Mouse (Mus musculus): Measurements from ENCODE around the gene Chchd5.

The Chchd5 gene

DNA sequence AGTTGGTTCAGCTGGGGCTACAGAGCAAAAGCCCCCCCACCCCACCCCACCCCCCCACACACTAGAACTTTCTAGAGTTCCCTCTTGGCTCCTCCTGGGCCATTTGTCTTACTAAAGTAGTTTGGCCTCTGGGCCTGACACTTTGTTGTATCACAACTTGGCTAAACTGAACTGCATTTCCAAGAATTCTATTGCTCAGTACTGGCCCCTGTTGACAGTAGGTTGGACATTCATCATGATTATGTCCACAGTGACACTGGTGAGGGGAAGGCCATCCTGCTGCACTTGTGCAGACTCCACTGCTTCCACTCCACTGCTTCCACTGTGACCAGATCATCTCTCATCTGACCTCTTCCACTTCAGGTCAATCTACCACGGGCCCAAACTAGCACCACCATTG, 23.3 kb downstream of the Chchd5 start:
- no peak for DNase-seq

DNA sequence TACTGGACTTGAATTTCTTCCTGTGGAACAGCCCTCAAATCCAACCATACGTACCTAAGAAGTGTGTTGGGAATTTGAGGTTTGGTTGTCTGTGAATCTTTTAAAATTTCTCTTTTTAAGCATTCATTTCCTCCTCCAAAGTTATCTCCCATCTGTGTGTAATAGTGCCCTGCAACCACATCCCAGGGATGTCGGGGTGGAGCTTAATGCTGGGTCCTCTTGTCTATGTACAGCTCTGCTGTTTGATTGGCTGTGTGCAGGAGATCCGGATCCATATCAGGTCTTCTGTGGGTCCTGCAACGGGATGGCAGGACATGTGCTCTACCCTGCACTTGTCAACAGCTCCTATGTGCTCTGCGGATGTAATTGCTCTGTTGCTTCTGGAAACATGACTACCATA, 35.3 kb downstream of the Chchd5 start:
- no peak for DNase-seq

DNA sequence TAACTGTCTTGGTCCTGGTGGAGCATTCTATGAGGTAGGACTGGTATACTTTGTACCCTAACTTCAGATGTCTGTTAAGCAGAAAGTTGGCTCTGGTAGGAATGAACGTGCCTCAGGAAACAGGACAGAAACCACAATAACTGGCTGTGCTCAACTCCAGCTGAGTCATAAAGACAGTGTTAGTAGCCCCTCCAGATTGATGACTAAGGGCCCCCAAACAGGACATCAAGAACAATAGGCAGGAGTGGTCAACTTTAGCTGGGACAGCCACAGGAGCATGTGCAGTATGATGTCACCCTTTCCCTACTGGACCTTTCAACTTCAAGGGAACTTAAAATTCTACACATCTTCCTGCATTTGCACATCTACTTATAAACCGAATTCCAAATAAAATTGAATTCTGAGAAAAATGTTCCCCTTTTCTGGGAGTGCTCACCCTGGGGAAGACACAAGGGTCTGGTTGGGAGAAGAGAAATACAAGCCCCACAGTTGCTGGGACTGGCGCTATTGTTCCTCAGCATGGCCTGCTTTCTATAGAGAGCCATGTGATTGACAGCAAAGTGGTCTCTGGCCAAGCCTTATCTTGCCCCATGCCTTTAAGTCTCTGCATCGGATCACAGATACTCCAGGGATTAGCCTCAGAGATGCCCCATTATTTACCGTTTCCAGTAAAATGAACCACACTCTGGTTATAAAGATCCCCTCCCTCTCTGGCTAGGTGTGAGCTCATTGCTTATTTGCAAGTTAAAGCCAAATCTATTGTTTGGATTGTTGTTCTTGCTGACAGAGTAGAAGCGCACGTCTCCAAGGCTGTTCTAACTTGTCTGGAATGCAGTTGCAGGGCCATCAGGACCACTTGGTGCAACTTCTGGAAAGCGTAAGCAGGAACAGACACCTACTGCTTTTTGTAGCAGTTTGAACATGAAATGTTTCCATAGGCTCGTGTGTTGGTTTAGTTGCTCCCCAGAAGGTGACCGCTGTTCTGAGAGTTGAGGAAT, 37.3 kb downstream of the Chchd5 start:
- no peak for DNase-seq

DNA sequence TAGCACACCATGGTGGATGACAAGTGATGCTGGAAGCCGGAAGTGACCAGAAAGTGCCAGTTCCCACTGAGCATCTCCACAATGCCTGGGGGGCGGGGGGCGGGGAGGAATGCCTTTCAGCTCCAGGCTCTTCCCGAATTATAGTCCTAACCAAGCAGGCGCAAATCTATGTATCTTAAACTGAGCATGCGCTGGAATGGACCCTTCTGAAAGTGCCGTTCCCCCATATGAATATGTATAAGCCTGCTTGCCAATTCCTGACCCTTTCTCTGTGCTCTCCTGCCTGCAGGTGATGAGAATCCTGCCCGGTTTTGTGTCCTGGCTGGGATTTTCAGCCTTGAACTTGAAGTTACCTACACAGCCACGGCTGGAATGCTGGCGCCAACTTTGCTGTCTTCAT, 43.9 kb downstream of the Chchd5 start:
- DNase-seq = no peak

DNA sequence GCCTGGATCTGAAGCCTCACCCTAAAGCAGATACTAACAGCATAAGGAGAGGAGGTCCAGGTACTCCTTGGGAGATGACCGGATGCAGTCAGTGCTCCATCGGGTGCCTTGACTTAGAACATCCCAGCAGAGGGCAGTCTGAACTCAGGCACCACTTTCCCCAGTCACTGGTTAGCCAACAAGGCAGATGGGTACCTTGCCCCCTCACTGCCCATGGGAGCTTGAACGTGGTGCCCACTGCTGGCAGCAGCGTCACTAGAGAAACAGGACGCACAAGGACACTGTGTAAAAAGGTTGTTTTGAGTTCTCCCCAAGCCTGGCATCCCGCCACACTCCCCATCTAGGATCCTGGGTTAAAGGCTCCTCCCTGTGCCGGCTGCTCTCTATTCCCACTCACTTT, 45.0 kb downstream of the Chchd5 start:
- peak; percentile 78 for DNase-seq

DNA sequence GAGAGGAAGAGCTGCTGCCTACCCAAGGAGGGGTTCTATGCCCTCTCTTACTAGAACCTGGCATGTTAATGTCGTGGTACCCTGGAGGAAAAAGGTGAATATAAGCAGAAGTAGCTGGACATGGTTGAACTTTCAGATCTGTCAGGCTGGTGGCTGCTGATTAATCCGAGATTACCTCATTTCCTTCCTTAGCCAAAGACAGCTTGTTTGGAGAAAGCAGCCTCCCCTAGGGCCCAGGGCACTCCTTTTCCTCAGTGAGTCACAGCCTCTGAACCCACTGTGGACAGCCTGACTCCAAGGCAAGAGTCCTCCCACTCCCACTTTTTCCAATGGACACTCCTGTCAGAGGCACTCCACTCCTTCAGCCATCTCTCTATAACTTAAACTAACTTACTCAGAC, 46.1 kb downstream of the Chchd5 start:
- DNase-seq = no peak

DNA sequence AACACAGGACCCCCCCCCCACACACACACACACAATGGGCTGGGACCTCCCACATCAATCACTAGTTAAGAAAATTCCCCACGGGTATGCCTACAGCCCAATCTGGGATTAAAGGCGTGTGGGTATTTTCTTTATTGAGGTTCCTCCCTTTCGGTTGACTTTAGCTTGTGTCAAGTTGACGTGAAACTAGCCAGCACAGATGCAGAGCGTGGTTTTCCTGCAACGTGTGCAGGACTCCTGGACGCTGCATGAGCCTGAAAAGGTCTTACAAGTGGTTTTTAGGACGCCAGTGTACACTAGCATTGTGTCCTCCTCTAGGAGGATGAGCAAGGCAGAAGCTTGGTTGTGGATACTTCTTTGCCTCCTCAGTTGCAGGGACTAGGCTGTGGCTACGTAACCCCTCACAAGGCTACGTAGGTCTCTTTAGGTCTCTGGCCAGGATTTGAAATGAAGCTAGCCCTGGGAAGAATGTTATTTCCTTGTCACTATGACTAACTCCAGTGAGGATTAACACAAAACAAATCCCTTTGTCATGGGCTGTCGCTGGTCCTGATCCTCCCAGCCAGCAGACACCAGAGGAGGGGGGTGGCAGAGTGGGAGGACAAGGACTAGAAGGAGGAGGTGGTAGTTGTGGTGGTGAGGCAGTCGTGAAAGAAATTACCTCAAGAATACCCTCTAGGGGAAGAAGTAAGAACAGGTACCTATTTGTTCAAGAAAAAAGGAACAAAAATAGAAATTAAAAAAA, 47.3 kb downstream of the Chchd5 start:
- DNase-seq = peak; percentile 68

DNA sequence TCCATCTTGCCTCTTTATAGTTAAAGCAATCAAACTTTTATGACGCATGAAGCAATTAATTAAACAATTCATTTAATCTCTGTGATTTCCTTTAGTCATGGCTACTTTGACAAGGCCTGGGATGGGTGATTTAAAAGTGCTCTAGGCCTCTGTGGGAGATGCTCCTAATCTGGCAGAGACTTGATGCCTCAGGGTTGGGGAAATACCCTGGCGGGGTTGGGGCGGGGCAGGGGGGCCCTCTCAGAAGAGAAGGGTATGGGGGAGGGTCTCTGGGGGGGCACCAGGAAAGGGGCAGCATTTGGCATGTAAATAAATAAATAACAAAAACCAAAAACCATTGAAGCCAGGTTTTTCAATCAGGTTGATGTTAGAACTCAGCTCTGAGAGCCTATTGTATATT, 48.2 kb downstream of the Chchd5 start:
- no peak for DNase-seq

DNA sequence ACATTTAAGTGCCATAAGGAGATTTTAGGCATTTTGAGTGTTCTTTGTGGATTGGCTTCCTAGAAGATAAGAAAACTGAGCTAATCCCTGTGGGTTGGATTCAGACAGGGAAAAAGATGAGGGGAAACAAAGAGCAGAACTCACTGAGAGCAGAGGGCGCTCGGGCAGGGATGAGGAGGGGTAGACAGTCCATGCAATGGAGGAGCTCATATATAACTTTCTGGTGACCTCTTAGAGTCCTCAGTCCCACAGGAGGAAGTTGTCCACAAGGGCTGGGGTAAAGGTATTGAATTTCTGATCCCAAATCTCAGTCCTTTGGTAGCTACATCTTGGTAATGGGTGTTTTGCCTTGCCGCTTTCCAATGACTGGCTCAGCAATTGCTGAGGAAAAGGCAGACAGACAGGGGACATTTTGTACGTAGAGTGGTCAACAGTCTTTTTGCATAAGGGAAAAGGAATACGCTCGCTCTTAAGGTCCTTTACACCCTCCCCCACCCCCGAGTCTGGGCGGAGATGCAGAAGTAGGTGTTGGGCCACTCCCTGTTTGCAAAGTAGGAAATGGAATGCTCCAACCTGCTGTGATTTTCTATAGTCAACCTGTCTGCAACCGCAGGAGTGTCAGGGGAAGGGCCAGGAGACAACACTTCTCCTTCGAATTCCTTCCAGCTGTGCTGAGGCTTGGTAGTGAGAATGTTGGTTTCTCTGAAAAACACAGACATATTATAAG, 48.8 kb downstream of the Chchd5 start:
- no peak for DNase-seq

DNA sequence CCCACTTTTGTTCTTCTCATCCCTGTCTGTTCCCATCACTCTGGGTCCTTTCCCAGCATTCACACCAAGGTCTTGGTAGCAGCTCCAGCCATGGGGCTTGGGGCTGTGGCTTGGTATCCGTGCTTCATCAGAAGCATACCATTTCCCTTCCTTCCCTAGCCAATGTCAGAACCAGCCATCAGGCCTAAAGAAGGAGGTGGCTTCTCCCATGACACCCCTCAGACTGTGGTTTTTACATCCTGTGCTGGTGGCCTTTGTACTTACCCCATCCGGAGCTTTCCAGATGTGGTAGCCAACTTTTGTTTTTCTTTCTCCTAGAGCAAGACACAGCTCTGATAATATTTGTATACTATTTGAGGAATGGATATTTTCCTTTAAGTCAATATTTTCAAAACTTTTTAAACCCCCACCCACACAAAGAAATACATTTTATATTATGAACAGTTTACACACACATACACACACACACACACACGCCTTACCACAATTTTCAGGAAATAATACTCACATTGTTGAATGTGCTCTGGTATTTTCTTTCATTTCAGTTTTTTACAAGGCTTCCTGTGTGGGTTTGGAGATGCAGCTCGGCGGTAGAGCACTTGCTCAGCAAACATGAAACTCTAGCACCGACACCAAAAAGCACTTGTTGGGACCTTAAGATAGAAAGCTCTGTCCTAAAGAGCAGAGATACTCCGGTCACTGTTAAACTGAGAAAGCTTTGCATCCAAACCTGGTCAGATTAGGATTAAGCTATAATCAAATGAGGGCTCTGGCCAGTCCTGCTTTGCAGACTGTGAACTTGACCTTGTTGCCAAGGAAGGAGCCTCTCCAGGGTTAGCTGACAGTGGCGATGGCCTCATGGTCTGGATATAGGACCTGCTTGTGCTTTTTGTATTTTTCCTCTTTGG, 50.7 kb downstream of the Chchd5 start:
- DNase-seq = no peak

DNA sequence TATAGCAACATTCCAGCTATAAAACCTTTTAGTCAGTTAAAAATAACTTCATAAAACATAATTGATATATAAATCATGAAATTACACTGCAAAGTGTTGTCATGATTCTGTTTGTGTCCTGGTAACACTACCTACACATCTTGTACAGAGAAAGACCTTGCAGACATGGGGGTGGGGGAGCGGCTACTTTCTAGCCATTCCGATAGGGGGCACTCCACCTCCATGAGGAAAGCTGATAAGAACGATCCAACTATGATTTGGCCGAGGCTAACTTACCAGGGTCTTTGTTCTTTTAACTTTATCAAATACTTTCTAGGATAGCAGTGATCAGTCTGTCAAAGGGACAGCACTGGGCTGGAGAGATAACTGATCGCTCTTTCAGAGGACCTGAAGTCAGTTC, 52.0 kb downstream of the Chchd5 start:
- DNase-seq = no peak

DNA sequence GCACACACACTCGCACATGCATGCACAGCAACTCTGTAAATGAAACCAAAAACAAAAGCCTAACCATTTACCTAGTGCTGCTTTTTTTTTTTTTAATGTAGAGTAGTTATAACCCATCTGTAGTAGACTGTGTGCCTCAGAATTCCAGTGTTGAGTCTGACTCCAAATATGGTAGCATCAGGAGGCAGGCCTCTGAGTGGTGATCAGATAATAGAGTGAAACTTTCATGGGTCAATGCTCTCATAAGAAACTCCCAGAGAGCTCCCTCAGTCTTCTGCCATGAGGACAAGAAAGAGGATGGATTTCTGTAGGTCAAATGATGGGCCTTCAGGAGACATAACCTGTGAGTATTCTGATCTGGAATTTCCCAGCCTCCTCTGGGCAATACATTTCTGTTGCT, 52.9 kb downstream of the Chchd5 start:
- DNase-seq = no peak

DNA sequence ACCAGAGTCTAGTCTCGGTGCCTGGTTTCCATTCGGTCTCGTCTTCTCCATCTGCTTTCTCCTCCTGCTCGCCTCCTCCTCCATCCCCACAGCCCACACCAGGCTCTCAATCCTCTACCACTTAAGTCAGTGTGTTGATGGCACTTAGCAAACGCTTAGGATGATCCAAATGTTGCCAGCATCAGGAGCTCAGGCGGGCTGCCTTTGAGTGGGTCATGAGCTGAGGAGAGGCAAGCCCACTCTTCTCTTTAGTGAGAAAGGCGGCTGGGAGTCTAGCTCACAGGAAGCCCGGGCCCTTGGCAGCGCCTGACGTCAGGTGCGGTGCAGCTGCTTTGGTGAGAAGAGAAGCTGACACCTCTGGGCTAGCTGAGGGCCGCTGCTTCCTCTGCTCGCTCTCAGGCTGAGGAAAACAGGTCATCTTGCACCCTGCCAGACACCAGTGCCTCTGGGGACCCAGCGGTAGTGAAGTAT, 54.1 kb downstream of the Chchd5 start:
- no peak for DNase-seq
